Mouse (Mus musculus): ENCODE results near the gene Prss41.

DNA sequence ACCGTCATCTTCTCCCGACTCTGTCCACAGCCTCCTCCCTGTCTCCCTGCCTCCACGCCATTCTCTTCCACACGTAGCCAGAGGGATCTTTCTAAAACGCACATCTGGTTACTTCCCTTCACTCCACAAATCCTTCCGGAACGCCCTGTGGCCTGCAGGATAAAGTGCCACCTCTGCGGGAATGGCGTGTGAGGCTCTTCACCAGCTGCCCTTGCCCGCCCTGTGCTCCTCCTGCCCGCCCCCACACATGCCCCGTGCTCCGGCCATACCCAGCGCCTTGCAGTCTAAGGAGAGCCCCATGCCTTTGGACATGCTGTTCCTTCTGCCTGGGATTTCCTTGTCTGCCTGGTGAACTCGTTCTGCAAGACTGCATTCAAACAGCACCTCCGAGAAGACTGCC is 21.0 kb downstream of the Prss41 start:
- TF ChIP-seq CTCF (IDR thresholded peaks at IDR 0.05; ENCODE audit: low read depth, low read length), result no peak
- no peak for TF ChIP-seq GATA1 (IDR thresholded peaks at IDR 0.05; ENCODE audit: borderline replicate concordance, low read length)
